Mouse (Mus musculus): Measurements from ENCODE around the gene Rab35. TPM values are rescaled to one million over a fixed set of nuclear protein-coding genes. Genes with fewer than 3 reads are reported as not detected.

Rab35 gene
- 18.8 and 19.9 TPM in 2 replicates for polyA plus RNA-seq (2014; fragmentation: Nextera tagmentation; extraction: Ambion mirVana)

GRCm38 (mm10) chr5:115631505-115632357 lies at the start of gene Rab35:
TSS of gene Rab35 (plus strand) at chr5:115631908.
- peak; percentile 22; the same call in 1 of the 2 replicates for TF ChIP-seq CTCF (IDR thresholded peaks at IDR 0.05; ENCODE audit: low read depth)
- no peaks in the 10 kb centered on the region for H3K9me3 ChIP-seq (ENCODE audit: low read depth, low read length)
- 0 out of 2 replicates have a peak, but pooled peaks cover 14% of the 10 kb centered on the region for H3K36me3 ChIP-seq (ENCODE audit: insufficient read depth)
- peak; percentile 98 for DNase-seq
- peak; percentile 84 for ATAC-seq (ENCODE audit: insufficient read depth)
- H3K4me3 ChIP-seq (ENCODE audit: low read depth, low read length) = peak within 1 kb of the TSS; percentile 84
- peak within 1 kb of the TSS; percentile 75 for H3K4me2 ChIP-seq
- H3K27ac ChIP-seq (ENCODE audit: low read depth) = peak within 1 kb of the TSS; percentile 79
- peaks cover 8% of the 10 kb centered on the region for H3K4me1 ChIP-seq (ENCODE audit: insufficient read depth)
- peak within 1 kb of the TSS; percentile 89 for H3K9ac ChIP-seq
- WGBS = under 1% methylated on average over 89 of the region's 125 CpGs
- no peaks in the 10 kb centered on the region for H3K27me3 ChIP-seq (ENCODE audit: insufficient read depth, low read length)

GRCm38 (mm10) chr5:115585616-115586015 lies 46.1 kb upstream of the Rab35 start:
- WGBS = 82% methylated on average over 12 of the region's 12 CpGs
- DNase-seq = no peak

GRCm38 (mm10) chr5:115586166-115586565 lies 45.5 kb upstream of the Rab35 start:
- WGBS = 93% methylated on average over 15 of the region's 15 CpGs
- Histone ChIP-seq H3K36me3 (ENCODE audit: insufficient read depth) (peaks cover 97% of the 10 kb centered on the region), H3K4me2 (no peak overlapping the region), H3K4me3 (ENCODE audit: low read depth, low read length) (no peak overlapping the region), H3K9me3 (ENCODE audit: low read depth, low read length) (peaks cover 8% of the 10 kb centered on the region; the same call in 1 of the 2 replicates), H3K4me1 (ENCODE audit: insufficient read depth) (no peaks in the 10 kb centered on the region), H3K27ac (ENCODE audit: low read depth) (no peak overlapping the region), H3K27me3 (ENCODE audit: insufficient read depth, low read length) (no peaks in the 10 kb centered on the region), H3K9ac (no peak overlapping the region)
- no peak for TF ChIP-seq CTCF (IDR thresholded peaks at IDR 0.05; ENCODE audit: low read depth)
- DNase-seq = no peak
- no peak for ATAC-seq (ENCODE audit: insufficient read depth)

More at GRCm38 (mm10) chr5:115585616-115586015, 46.1 kb upstream of the Rab35 start:
- no peak for TF ChIP-seq CTCF (IDR thresholded peaks at IDR 0.05; ENCODE audit: low read depth)
- Histone ChIP-seq H3K9me3 (ENCODE audit: low read depth, low read length) (peaks cover 8% of the 10 kb centered on the region; the same call in 1 of the 2 replicates), H3K27ac (ENCODE audit: low read depth) (no peak overlapping the region), H3K4me1 (ENCODE audit: insufficient read depth) (no peaks in the 10 kb centered on the region), H3K9ac (no peak overlapping the region), H3K4me2 (no peak overlapping the region), H3K4me3 (ENCODE audit: low read depth, low read length) (no peak overlapping the region), H3K27me3 (ENCODE audit: insufficient read depth, low read length) (no peaks in the 10 kb centered on the region), H3K36me3 (ENCODE audit: insufficient read depth) (peaks cover 97% of the 10 kb centered on the region)
- ATAC-seq (ENCODE audit: insufficient read depth) = no peak

- no peaks in the 10 kb centered on the region for H3K4me1 ChIP-seq (ENCODE audit: insufficient read depth)
- WGBS = 89% methylated on average over 2 of the region's 2 CpGs
- ATAC-seq (ENCODE audit: insufficient read depth) (no peak), DNase-seq (no peak)
- no peaks in the 10 kb centered on the region for H3K27me3 ChIP-seq (ENCODE audit: insufficient read depth, low read length)
- H3K4me3 ChIP-seq (ENCODE audit: low read depth, low read length) = no peak overlapping the region
- peaks cover 97% of the 10 kb centered on the region for H3K36me3 ChIP-seq (ENCODE audit: insufficient read depth)
- H3K9ac ChIP-seq = no peak overlapping the region
- peaks cover 8% of the 10 kb centered on the region; the same call in 1 of the 2 replicates for H3K9me3 ChIP-seq (ENCODE audit: low read depth, low read length)
- no peak overlapping the region for H3K27ac ChIP-seq (ENCODE audit: low read depth)
- no peak overlapping the region for H3K4me2 ChIP-seq
- TF ChIP-seq CTCF (IDR thresholded peaks at IDR 0.05; ENCODE audit: low read depth) = no peak
These were observed 44.9 kb upstream of the Rab35 start for GRCm38 (mm10) chr5:115586780-115587179.

GRCm38 (mm10) chr5:115591028-115591427 lies 40.7 kb upstream of the Rab35 start:
- ATAC-seq (ENCODE audit: insufficient read depth) = no peak

GRCm38 (mm10) chr5:115591506-115591905 lies 40.2 kb upstream of the Rab35 start:
- TF ChIP-seq CTCF (IDR thresholded peaks at IDR 0.05; ENCODE audit: low read depth) = no peak
- no peaks in the 10 kb centered on the region for H3K4me1 ChIP-seq (ENCODE audit: insufficient read depth)
- ATAC-seq (ENCODE audit: insufficient read depth) (no peak), DNase-seq (no peak)
- H3K27me3 ChIP-seq (ENCODE audit: insufficient read depth, low read length) = no peaks in the 10 kb centered on the region
- no peak overlapping the region for H3K9ac ChIP-seq
- H3K36me3 ChIP-seq (ENCODE audit: insufficient read depth) = peaks cover 96% of the 10 kb centered on the region
- no peaks in the 10 kb centered on the region for H3K9me3 ChIP-seq (ENCODE audit: low read depth, low read length)
- no peak overlapping the region for H3K27ac ChIP-seq (ENCODE audit: low read depth)
- no peak overlapping the region for H3K4me3 ChIP-seq (ENCODE audit: low read depth, low read length)
- 91% methylated on average over 2 of the region's 2 CpGs for WGBS
- no peak overlapping the region for H3K4me2 ChIP-seq

More at GRCm38 (mm10) chr5:115591028-115591427, 40.7 kb upstream of the Rab35 start:
- WGBS = 80% methylated on average over 11 of the region's 11 CpGs
- Histone ChIP-seq H3K9ac (no peak overlapping the region), H3K36me3 (ENCODE audit: insufficient read depth) (peaks cover 96% of the 10 kb centered on the region), H3K4me3 (ENCODE audit: low read depth, low read length) (no peak overlapping the region), H3K4me1 (ENCODE audit: insufficient read depth) (no peaks in the 10 kb centered on the region), H3K27ac (ENCODE audit: low read depth) (no peak overlapping the region), H3K9me3 (ENCODE audit: low read depth, low read length) (no peaks in the 10 kb centered on the region), H3K27me3 (ENCODE audit: insufficient read depth, low read length) (no peaks in the 10 kb centered on the region), H3K4me2 (no peak overlapping the region)
- no peak for DNase-seq
- TF ChIP-seq CTCF (IDR thresholded peaks at IDR 0.05; ENCODE audit: low read depth) = no peak

- H3K36me3 ChIP-seq (ENCODE audit: insufficient read depth) = peaks cover 90% of the 10 kb centered on the region
- ATAC-seq (ENCODE audit: insufficient read depth) = no peak
- 90% methylated on average over 6 of the region's 6 CpGs for WGBS
These were observed 28.1 kb upstream of the Rab35 start for GRCm38 (mm10) chr5:115603561-115603960.

More at GRCm38 (mm10) chr5:115603561-115603960, 28.1 kb upstream of the Rab35 start:
- DNase-seq = no peak
- Histone ChIP-seq H3K27me3 (ENCODE audit: insufficient read depth, low read length) (no peaks in the 10 kb centered on the region), H3K27ac (ENCODE audit: low read depth) (no peak overlapping the region), H3K4me1 (ENCODE audit: insufficient read depth) (no peaks in the 10 kb centered on the region), H3K9me3 (ENCODE audit: low read depth, low read length) (no peaks in the 10 kb centered on the region), H3K9ac (no peak overlapping the region), H3K4me2 (no peak overlapping the region), H3K4me3 (ENCODE audit: low read depth, low read length) (no peak overlapping the region)
- TF ChIP-seq CTCF (IDR thresholded peaks at IDR 0.05; ENCODE audit: low read depth) = no peak

All from lung, embryonic 14.5 days (tissue).